Mouse (Mus musculus) heart, postnatal 4 days (tissue): ENCODE data around the gene Olfr1178. TPM values are rescaled to one million over a fixed set of nuclear protein-coding genes. Genes with fewer than 3 reads are reported as not detected.

Source experiments
- DNase-seq: peaks from one replicate; pipeline ENCODE4 v3.0.0; 2021
- total RNA-seq, 2 experiments: library from RNA; stranded (reverse); gene quantifications; 2 replicates each; pipeline ENCODE4 v1.2.3; 2021

The Olfr1178 gene
- total RNA-seq: not detected

GRCm38 (mm10) chr2:88386762-88387161 is at the start of gene Olfr1178:
Gene Olfr1178 (plus strand): TSS chr2:88387062.
- no peak for DNase-seq

DNA sequence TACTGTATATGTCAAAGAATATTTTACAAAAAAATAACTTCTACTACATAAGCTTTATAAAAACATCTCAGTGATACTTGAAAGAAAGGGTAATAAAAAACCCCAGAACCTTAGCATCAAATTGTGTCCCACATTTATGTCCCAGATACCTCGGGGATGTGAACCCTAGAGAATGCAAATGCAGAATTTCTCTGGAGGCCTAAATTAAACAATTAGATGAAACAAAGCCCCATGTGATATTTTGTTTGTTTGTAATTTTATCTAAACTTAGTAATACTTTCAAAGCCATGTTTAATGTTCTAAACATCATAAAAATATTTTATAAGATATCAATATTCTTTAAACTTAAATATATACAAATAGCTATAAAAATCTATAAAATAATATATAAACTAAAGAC is 40.5 kb upstream of the Olfr1178 start, which contains the start of gene Olfr1177-ps:
Gene Olfr1177-ps, minus strand, starts transcription at position 101 of the 400 bp plus-strand sequence.
- DNase-seq: no peak

DNA sequence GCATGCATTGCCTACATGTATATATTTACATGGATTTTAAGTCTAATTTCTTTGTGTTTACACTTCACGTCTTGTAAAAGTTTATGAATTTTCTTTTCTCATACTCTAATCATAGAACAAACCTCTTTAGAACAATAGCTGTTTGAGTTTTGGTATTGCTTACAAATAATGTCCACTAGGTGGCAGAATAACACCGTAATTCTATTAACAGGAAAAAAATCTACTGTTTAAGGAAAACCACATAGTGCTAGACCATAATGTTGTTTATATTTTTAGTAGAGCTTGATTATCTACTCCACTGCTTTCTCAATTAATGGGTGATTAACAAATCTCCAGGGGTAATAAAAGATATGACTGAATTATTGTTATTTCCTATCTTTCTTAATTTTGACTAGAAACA is 30.6 kb upstream of the Olfr1178 start:
- no peak for DNase-seq

- DNase-seq: no peak
Observed at GRCm38 (mm10) chr2:88406353-88406752, 19.5 kb downstream of the Olfr1178 start, which contains the start of gene Olfr1179. Gene Olfr1179 (minus strand): TSS chr2:88406453.

- no peak for DNase-seq
Observed at GRCm38 (mm10) chr2:88419051-88419450, 32.2 kb downstream of the Olfr1178 start, which contains the start of gene Olfr1180. Gene Olfr1180 (minus strand): TSS chr2:88419151.

- no peak for DNase-seq
Observed at GRCm38 (mm10) chr2:88426071-88426470, 39.2 kb downstream of the Olfr1178 start, which contains the start of gene Olfr1181. Gene Olfr1181 (minus strand): TSS chr2:88426171.

GRCm38 (mm10) chr2:88449031-88449430 is 62.2 kb downstream of the Olfr1178 start, which contains the start of gene Gm13757:
Gene Gm13757 (minus strand): TSS chr2:88449131.
- DNase-seq: no peak

Other genes with a start within 250 kb of the Olfr1178 start
- not detected for gene Olfr1167, start 231.9 kb upstream of the Olfr1178 start, total RNA-seq
- not detected for gene Olfr1168, start 205.2 kb upstream of the Olfr1178 start, total RNA-seq
- gene Olfr1170, start 158.7 kb upstream of the Olfr1178 start, total RNA-seq: not detected
- not detected for gene Olfr1173, start 107.2 kb upstream of the Olfr1178 start, total RNA-seq
- gene Olfr1174-ps, start 71.9 kb upstream of the Olfr1178 start, total RNA-seq: not detected
- gene Olfr1175-ps, start 59.8 kb upstream of the Olfr1178 start, total RNA-seq: not detected
- gene Olfr1176, start 50.3 kb upstream of the Olfr1178 start, total RNA-seq: not detected
- gene Olfr1177-ps, start 40.6 kb upstream of the Olfr1178 start, total RNA-seq: not detected
- gene Olfr1179, start 19.4 kb downstream of the Olfr1178 start, total RNA-seq: not detected
- not detected for gene Olfr1180, start 32.1 kb downstream of the Olfr1178 start, total RNA-seq
- not detected for gene Olfr1181, start 39.1 kb downstream of the Olfr1178 start, total RNA-seq
- gene Gm13757, start 62.1 kb downstream of the Olfr1178 start, total RNA-seq: not detected
- not detected for gene Olfr1183, start 67.8 kb downstream of the Olfr1178 start, total RNA-seq
- not detected for gene Olfr1184, start 96.5 kb downstream of the Olfr1178 start, total RNA-seq
- not detected for gene Olfr1185-ps1, start 106.3 kb downstream of the Olfr1178 start, total RNA-seq
- not detected for gene Olfr1186, start 131.5 kb downstream of the Olfr1178 start, total RNA-seq
- gene Olfr1188, start 169.9 kb downstream of the Olfr1178 start, total RNA-seq: not detected
- gene Olfr1189, start 199.4 kb downstream of the Olfr1178 start, total RNA-seq: not detected